Mouse (Mus musculus) embryonic fibroblast, embryonic 13.5 days (primary cell): ENCODE measurements around the gene Ctse. TPM values are rescaled to one million over a fixed set of nuclear protein-coding genes. Genes with fewer than 3 reads are reported as not detected.

Experiments
- H3K27ac ChIP-seq: 2 replicates; pipeline ENCODE4 v1.5.1; 2012; ENCODE audit warnings: low read length, control low read depth, inconsistent platforms; ENCODE audit not compliant: insufficient read depth
- H3K4me1 ChIP-seq: 2 replicates; pipeline ENCODE4 v1.6.1; 2011; ENCODE audit warnings: low read length; ENCODE audit not compliant: control insufficient read depth, insufficient read depth
- H3K4me3 ChIP-seq: 2 replicates; pipeline ENCODE4 v1.5.1; 2011; ENCODE audit warnings: mild to moderate bottlenecking, control low read depth, low read length; ENCODE audit not compliant: insufficient read depth
- CTCF ChIP-seq: IDR thresholded peaks from 2 replicates; pipeline ENCODE4 v1.5.1; 2011; ENCODE audit warnings: mild to moderate bottlenecking, control low read depth, low read length, moderate library complexity, borderline replicate concordance; ENCODE audit not compliant: insufficient read depth
- POLR2A ChIP-seq: IDR thresholded peaks from 2 replicates; pipeline ENCODE4 v1.6.1; 2011; ENCODE audit warnings: low read depth, mild to moderate bottlenecking, control low read depth, low read length, moderate library complexity
- polyA plus RNA-seq: library from polyadenylated mRNA; stranded (reverse); fragments of >200 nt; gene quantifications from 2 replicates; pipeline ENCODE4 v1.2.4, GENCODE M21; 2011; ENCODE audit warnings: low read depth; ENCODE audit not compliant: missing spikeins, insufficient read length

Gene Ctse
- polyA plus RNA-seq, 1 experiment = not detected

GRCm38 (mm10) chr1:131665886-131666285, 27.8 kb downstream of the Ctse start:
- TF ChIP-seq CTCF = no peak
- TF ChIP-seq POLR2A = no peak
- Histone ChIP-seq H3K4me3 (no peak overlapping the region), H3K4me1 (no peaks in the 10 kb centered on the region), H3K27ac (no peak overlapping the region)

- H3K4me1 ChIP-seq = no peaks in the 10 kb centered on the region
- no peak overlapping the region for H3K27ac ChIP-seq
- TF ChIP-seq CTCF = no peak
- TF ChIP-seq POLR2A = no peak
- H3K4me3 ChIP-seq = no peak overlapping the region
Observed at GRCm38 (mm10) chr1:131671113-131671512, 33.0 kb downstream of the Ctse start.

GRCm38 (mm10) chr1:131672361-131672760, 34.3 kb downstream of the Ctse start:
- no peak overlapping the region for H3K4me3 ChIP-seq
- TF ChIP-seq POLR2A (no peak), CTCF (no peak)
- H3K4me1 ChIP-seq = no peaks in the 10 kb centered on the region
- no peak overlapping the region for H3K27ac ChIP-seq

GRCm38 (mm10) chr1:131679644-131680043, 41.5 kb downstream of the Ctse start:
- Histone ChIP-seq H3K4me3 (no peak overlapping the region), H3K27ac (no peak overlapping the region), H3K4me1 (no peaks in the 10 kb centered on the region)
- TF ChIP-seq CTCF (no peak), POLR2A (no peak)

GRCm38 (mm10) chr1:131687739-131688138, 49.6 kb downstream of the Ctse start:
- no peak for TF ChIP-seq CTCF
- TF ChIP-seq POLR2A = no peak
- no peak overlapping the region for H3K4me3 ChIP-seq
- H3K27ac ChIP-seq = no peak overlapping the region
- H3K4me1 ChIP-seq = peaks cover 20% of the 10 kb centered on the region

GRCm38 (mm10) chr1:131688475-131688874, 50.4 kb downstream of the Ctse start, which contains the start of gene Rab7b:
TSS of gene Rab7b (plus strand) at chr1:131688695.
- H3K4me1 ChIP-seq = peaks cover 20% of the 10 kb centered on the region
- TF ChIP-seq CTCF (no peak), POLR2A (peak; percentile 60)
- H3K27ac ChIP-seq = peak within 1 kb of the TSS; percentile 30
- H3K4me3 ChIP-seq = peak within 1 kb of the TSS; percentile 20

GRCm38 (mm10) chr1:131689016-131689415, 50.9 kb downstream of the Ctse start:
- TF ChIP-seq POLR2A = no peak
- TF ChIP-seq CTCF = no peak
- Histone ChIP-seq H3K27ac (peak overlapping the region; percentile 30), H3K4me3 (peak overlapping the region; percentile 20), H3K4me1 (peaks cover 20% of the 10 kb centered on the region)

- Histone ChIP-seq H3K27ac (peak overlapping the region; percentile 81), H3K4me3 (no peak overlapping the region), H3K4me1 (peaks cover 20% of the 10 kb centered on the region)
- no peak for TF ChIP-seq CTCF
- no peak for TF ChIP-seq POLR2A
Observed at GRCm38 (mm10) chr1:131689899-131690298, 51.8 kb downstream of the Ctse start.

- H3K4me3 ChIP-seq = no peak overlapping the region
- peaks cover 20% of the 10 kb centered on the region for H3K4me1 ChIP-seq
- H3K27ac ChIP-seq = peak overlapping the region; percentile 81
- no peak for TF ChIP-seq CTCF
- TF ChIP-seq POLR2A = peak; percentile 35; the same call in 1 of the 2 replicates
Observed at GRCm38 (mm10) chr1:131690435-131690834, 52.3 kb downstream of the Ctse start.

- TF ChIP-seq CTCF = no peak
- TF ChIP-seq POLR2A = no peak
- peaks cover 20% of the 10 kb centered on the region for H3K4me1 ChIP-seq
- no peak overlapping the region for H3K4me3 ChIP-seq
- H3K27ac ChIP-seq = peak overlapping the region; percentile 81
Observed at GRCm38 (mm10) chr1:131691356-131691755, 53.2 kb downstream of the Ctse start.

GRCm38 (mm10) chr1:131695308-131695707, 57.2 kb downstream of the Ctse start:
- TF ChIP-seq POLR2A = no peak
- no peak for TF ChIP-seq CTCF
- no peak overlapping the region for H3K4me3 ChIP-seq
- no peak overlapping the region for H3K27ac ChIP-seq
- peaks cover 10% of the 10 kb centered on the region for H3K4me1 ChIP-seq

- TF ChIP-seq CTCF (no peak), POLR2A (no peak)
- H3K4me3 ChIP-seq = no peak overlapping the region
- H3K4me1 ChIP-seq = 0 out of 2 replicates have a peak, but pooled peaks cover 2% of the 10 kb centered on the region
- H3K27ac ChIP-seq = no peak overlapping the region
Observed at GRCm38 (mm10) chr1:131696325-131696724, 58.2 kb downstream of the Ctse start.
